Mouse (Mus musculus) lung, postnatal 0 days (tissue): ENCODE data around the gene Sppl2b. TPM values are rescaled to one million over a fixed set of nuclear protein-coding genes. Genes with fewer than 3 reads are reported as not detected.
A peak's percentile ranks its signal among the peaks of the same experiment; 100 is the strongest.

ENCODE experiments used
- ATAC-seq: fragments of 200-750 bp; cut with Nextera tagmentation; 2 replicates; pipeline ENCODE4 v1.8.0; 2017; ENCODE audit warnings: moderate library complexity
- DNase-seq: peaks from one replicate; pipeline ENCODE4 v3.0.0-alpha.2; 2016; ENCODE audit warnings: low spot score
- H3K27ac ChIP-seq: fragments of 300-500 bp; sonication (generic); 2 replicates; pipeline ENCODE4 v1.5.1; 2014; ENCODE audit warnings: antibody characterized with exemption, mild to moderate bottlenecking, low read length, mixed read lengths
- H3K27me3 ChIP-seq: fragments of 300-500 bp; sonication (generic); replicated peaks from 2 replicates; pipeline ENCODE4 v1.6.1; 2014; ENCODE audit warnings: low read length, mixed read lengths; ENCODE audit not compliant: insufficient read depth
- H3K36me3 ChIP-seq: fragments of 300-500 bp; sonication (generic); 2 replicates; pipeline ENCODE4 v1.6.1; 2014; ENCODE audit warnings: low read length, mixed read lengths; ENCODE audit not compliant: insufficient read depth
- H3K4me1 ChIP-seq: fragments of 300-500 bp; sonication (generic); 2 replicates; pipeline ENCODE4 v1.6.1; 2014; ENCODE audit warnings: antibody characterized with exemption, low read depth, low read length, mixed read lengths; ENCODE audit not compliant: insufficient read depth
- H3K4me2 ChIP-seq: fragments of 300-500 bp; sonication (generic); replicated peaks from 2 replicates; pipeline ENCODE4 v1.6.1; 2014; ENCODE audit warnings: low read depth, mild to moderate bottlenecking, low read length, moderate library complexity, mixed read lengths
- H3K4me3 ChIP-seq: fragments of 300-500 bp; sonication (generic); 2 replicates; pipeline ENCODE4 v1.5.1; 2014; ENCODE audit warnings: low read depth, low read length
- H3K9ac ChIP-seq: fragments of 300-500 bp; sonication (generic); replicated peaks from 2 replicates; pipeline ENCODE4 v1.6.1; 2014; ENCODE audit warnings: low read depth, mild to moderate bottlenecking
- H3K9me3 ChIP-seq: fragments of 300-500 bp; sonication (generic); 2 replicates; pipeline ENCODE4 v1.6.1; 2016; ENCODE audit warnings: low read length, mixed read lengths
- CTCF ChIP-seq: IDR thresholded peaks from 2 replicates; pipeline ENCODE4 v1.5.1; 2016; ENCODE audit warnings: antibody characterized with exemption, mild to moderate bottlenecking
- EP300 ChIP-seq: IDR thresholded peaks from 2 replicates; pipeline ENCODE4 v1.6.1; 2016; ENCODE audit warnings: antibody characterized with exemption, mild to moderate bottlenecking, control low read depth
- WGBS: fragments of 180-500 bp; shearing (Covaris S2); extraction: QIAGEN DNeasy Blood & Tissue Kit; methylation state at CpG from one replicate; pipeline ENCODE4 v1.1.7; 2014; 5-methylcytosine and 5-hydroxymethylcytosine counted together
- polyA plus RNA-seq: library from polyadenylated mRNA; unstranded; fragments of >200 nt; fragmentation: Nextera tagmentation; extraction: Ambion mirVana; gene quantifications from 2 replicates; pipeline ENCODE4 v1.2.1, GENCODE M21; 2015

The Sppl2b gene
- 26.5 and 26.8 TPM in 2 replicates for polyA plus RNA-seq

DNA sequence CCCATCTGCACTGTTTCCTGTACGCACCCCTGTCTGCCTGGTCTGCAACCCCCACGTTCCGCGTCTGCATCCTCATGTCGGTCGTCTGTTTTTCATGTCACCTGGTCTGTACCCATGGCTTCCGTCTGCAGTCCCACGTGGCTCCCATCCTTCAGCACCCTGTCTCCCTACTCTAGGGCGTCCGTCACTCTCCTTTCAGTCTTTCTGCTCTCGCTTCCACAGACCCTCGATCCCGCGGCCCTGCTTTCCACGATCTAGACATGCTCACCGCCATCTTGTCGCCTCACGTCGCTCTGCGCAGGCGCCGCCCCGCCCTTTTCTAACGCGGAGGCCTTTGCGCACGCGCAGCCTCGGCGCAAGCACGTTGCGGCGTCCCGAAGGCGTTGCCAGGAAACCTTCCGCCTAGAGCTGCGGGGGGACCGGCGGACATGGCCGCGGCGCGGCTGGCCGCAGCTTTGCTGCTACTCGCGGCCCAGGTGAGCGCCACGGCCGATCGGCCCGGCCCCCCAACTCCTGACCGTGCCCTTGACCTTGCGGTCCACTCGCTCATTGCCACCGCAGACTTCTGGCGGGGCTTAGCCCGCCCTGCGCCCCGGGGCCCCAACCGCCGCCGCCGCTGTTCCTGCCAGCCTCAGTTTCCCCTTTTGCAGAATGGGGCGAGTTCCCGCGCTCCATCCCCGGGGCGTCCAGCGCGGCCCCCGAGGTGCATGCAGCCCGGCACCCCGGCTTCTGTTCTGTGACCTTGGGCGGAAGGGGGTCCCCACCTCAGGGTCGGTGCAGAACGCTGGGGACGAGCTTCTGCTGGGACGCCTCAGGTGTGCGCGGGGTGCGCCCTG, at the start of gene Sppl2b, which contains the start of gene Lsm7:
TSS of gene Sppl2b (plus strand) at position 363 of the 836 bp plus-strand sequence.
TSS of gene Lsm7 (minus strand) at position 297 of the 836 bp plus-strand sequence.
- no peaks in the 10 kb centered on the region for H3K9me3 ChIP-seq
- no peak within 1 kb of the TSS for H3K27ac ChIP-seq
- under 1% methylated on average over 77 of the region's 81 CpGs for WGBS

DNA sequence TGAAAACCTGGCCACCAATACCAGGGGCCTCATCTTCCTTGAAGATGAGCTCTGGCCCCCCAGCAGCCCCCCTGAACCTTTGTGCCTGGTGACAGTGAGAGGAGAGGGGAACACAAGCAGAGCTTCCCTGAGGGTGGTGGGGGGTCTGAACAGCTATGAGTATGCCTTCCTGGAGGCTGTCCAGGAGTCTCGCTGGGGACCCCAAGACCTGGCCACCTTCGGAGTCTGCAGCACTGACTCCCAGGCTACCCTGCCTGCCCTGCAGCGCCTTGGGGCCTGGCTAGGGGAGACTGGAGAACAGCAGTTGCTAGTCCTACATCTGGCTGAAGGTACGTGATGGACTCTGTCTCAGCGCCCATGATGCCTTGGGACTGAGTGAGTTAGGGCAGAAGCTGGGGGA, 49.8 kb upstream of the Sppl2b start:
- H3K4me3 ChIP-seq, result no peak overlapping the region
- no peak for ATAC-seq
- WGBS, result 82% methylated on average over 5 of the region's 5 CpGs
- no peak overlapping the region for H3K4me2 ChIP-seq
- DNase-seq, result no peak
- TF ChIP-seq EP300 (no peak), CTCF (no peak)
- peaks cover 14% of the 10 kb centered on the region for H3K4me1 ChIP-seq
- H3K27me3 ChIP-seq, result peaks cover 19% of the 10 kb centered on the region; the same call in 1 of the 2 replicates
- no peak overlapping the region for H3K27ac ChIP-seq
- H3K36me3 ChIP-seq, result 0 out of 2 replicates have a peak, but pooled peaks cover 3% of the 10 kb centered on the region
- no peak overlapping the region for H3K9ac ChIP-seq
- no peaks in the 10 kb centered on the region for H3K9me3 ChIP-seq

More for the DNA sequence above, at the start of gene Sppl2b, which contains the start of gene Lsm7:
- Histone ChIP-seq H3K4me3 (peak within 1 kb of the TSS; percentile 81), H3K9ac (peak within 1 kb of the TSS; percentile 50), H3K36me3 (no peaks in the 10 kb centered on the region), H3K27me3 (no peaks in the 10 kb centered on the region), H3K4me2 (peak within 1 kb of the TSS; percentile 100), H3K4me1 (peaks cover 5% of the 10 kb centered on the region; the same call in 1 of the 2 replicates)
- ATAC-seq (peak; percentile 91), DNase-seq (peak; percentile 96)
- TF ChIP-seq EP300 (no peak), CTCF (no peak)

DNA sequence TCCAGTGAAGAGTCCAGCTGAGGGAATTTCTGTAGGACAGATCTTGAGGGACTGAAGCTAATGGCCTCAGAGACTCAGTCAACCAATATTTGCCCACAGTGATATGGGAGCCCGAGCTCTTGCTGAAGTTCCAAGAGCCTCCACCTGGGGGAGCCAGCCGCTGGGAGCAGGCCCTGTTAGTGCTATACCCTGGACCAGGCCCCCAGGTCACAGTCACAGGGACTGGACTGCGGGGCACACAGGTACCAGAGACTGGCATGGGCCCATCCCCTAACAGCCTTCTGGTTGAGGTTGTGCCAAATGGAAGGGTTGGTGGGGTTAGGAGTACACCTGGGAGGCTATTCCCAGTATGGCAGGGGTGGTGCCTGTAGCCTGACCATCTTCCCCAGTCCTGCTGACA, 49.1 kb upstream of the Sppl2b start:
- Histone ChIP-seq H3K4me3 (no peak overlapping the region), H3K9ac (no peak overlapping the region), H3K27me3 (peaks cover 19% of the 10 kb centered on the region; the same call in 1 of the 2 replicates), H3K4me2 (no peak overlapping the region), H3K4me1 (peaks cover 14% of the 10 kb centered on the region), H3K9me3 (no peaks in the 10 kb centered on the region), H3K27ac (no peak overlapping the region), H3K36me3 (0 out of 2 replicates have a peak, but pooled peaks cover 3% of the 10 kb centered on the region)
- TF ChIP-seq CTCF, result peak; percentile 81
- no peak for TF ChIP-seq EP300
- DNase-seq (peak; percentile 62), ATAC-seq (peak; percentile 44; the same call in 1 of the 2 replicates)
- 20% methylated on average over 3 of the region's 3 CpGs for WGBS

DNA sequence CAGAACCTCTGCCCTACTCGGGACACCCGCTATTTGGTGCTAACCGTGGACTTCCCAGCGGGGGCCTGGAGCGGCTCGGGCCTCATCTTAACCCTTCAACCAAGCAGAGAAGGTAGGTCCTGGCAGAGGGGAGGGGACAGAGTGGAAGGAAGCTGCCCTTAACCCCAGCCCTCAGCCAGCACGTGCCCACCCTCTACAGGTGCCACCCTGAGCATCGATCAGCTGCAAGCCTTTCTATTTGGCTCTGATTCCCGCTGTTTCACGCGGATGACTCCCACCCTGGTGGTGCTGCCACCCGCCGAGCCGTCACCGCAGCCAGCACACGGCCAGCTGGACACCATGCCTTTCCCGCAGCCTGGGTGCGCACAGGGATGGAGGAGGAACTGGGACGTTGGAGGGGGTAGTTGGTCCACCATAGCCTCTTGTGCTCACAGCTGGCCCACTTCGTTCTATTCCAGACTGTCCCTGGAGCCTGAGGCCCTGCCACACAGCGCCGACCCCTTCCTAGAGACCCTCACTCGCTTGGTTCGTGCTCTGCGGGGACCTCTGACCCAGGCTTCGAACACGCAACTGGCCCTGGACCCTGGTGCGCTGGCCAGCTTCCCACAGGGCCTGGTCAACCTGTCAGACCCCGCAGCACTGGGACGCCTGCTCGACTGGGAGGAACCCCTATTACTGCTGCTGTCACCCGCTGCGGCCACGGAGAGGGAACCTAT, 48.6 kb upstream of the Sppl2b start:
- Histone ChIP-seq H3K4me3 (peak overlapping the region; percentile 39), H3K27ac (no peak overlapping the region), H3K4me1 (peaks cover 14% of the 10 kb centered on the region), H3K4me2 (peak overlapping the region; percentile 91), H3K27me3 (peaks cover 19% of the 10 kb centered on the region; the same call in 1 of the 2 replicates), H3K9me3 (no peaks in the 10 kb centered on the region), H3K9ac (no peak overlapping the region; the same call in 1 of the 2 replicates), H3K36me3 (0 out of 2 replicates have a peak, but pooled peaks cover 3% of the 10 kb centered on the region)
- ATAC-seq (no peak), DNase-seq (no peak)
- WGBS, result 49% methylated on average over 34 of the region's 34 CpGs
- TF ChIP-seq CTCF, result no peak
- no peak for TF ChIP-seq EP300

DNA sequence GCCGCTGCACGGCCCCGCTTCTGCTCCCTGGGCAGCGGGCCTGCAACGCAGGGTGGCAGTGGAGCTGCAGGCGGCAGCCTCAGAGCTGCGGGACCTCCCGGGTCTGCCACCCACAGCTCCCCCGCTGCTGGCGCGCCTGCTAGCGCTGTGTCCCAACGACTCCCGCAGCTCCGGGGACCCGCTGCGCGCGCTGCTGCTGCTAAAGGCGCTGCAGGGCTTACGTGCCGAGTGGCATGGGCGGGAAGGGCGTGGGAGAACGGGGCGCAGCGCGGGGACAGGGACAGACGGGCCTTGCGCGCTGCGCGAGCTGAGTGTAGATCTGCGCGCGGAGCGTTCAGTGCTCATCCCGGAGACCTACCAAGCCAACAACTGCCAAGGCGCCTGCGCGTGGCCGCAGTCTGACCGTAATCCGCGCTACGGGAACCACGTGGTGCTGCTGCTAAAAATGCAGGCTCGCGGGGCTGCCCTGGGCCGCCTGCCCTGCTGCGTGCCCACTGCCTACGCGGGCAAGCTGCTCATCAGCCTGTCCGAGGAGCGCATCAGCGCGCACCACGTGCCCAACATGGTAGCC, 47.9 kb upstream of the Sppl2b start:
- Histone ChIP-seq H3K36me3 (0 out of 2 replicates have a peak, but pooled peaks cover 3% of the 10 kb centered on the region), H3K4me1 (peaks cover 14% of the 10 kb centered on the region), H3K27ac (no peak overlapping the region), H3K4me3 (peak overlapping the region; percentile 39), H3K27me3 (peaks cover 19% of the 10 kb centered on the region; the same call in 1 of the 2 replicates), H3K9me3 (no peaks in the 10 kb centered on the region), H3K4me2 (peak overlapping the region; percentile 91), H3K9ac (no peak overlapping the region; the same call in 1 of the 2 replicates)
- ATAC-seq, result peak; percentile 69
- WGBS, result 2% methylated on average over 50 of the region's 58 CpGs
- no peak for TF ChIP-seq EP300
- TF ChIP-seq CTCF, result 0 out of 2 replicates have a peak, but pooled peaks have one; percentile 3
- DNase-seq, result peak; percentile 65
